Mouse (Mus musculus): Measurements from ENCODE around the gene Tas2r110. TPM values are rescaled to one million over a fixed set of nuclear protein-coding genes. Genes with fewer than 3 reads are reported as not detected.

Tas2r110 gene
- polyA plus RNA-seq (2015; fragmentation: Nextera tagmentation; extraction: Ambion mirVana): not detected in 2 replicates

GRCm38 (mm10) chr6:132867708-132868107, at the start of gene Tas2r110:
TSS of gene Tas2r110 (plus strand) at chr6:132868008.

GRCm38 (mm10) chr6:132846842-132847241, 21.0 kb upstream of the Tas2r110 start, which contains the start of gene Tas2r123:
TSS of gene Tas2r123 (plus strand) at chr6:132847142.

DNA sequence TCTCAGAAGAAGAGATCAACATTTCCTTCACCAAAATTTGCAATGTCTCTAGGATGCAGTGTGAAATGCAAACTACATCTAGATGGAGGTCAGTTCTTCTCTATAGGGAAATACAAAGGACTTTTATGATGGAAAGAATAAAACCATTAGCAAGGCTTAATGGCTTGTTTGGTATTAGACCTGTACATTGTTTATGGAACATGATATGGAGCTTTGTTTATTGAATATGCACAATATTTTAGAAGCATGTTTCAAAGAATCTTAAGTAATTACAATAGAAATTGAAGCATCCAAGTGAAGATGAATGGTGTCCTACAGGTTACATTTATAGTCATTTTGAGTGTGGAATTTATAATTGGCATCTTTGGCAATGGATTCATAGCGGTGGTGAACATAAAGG, 12.7 kb upstream of the Tas2r110 start, which contains the start of gene Tas2r116:
Gene Tas2r116, plus strand, starts transcription at position 301 of the 400 bp plus-strand sequence.

GRCm38 (mm10) chr6:132892711-132893110, 24.9 kb downstream of the Tas2r110 start, which contains the start of gene Tas2r113:
TSS of gene Tas2r113 (plus strand) at chr6:132893011.

GRCm38 (mm10) chr6:132909351-132909750, 41.5 kb downstream of the Tas2r110 start, which contains the start of gene Tas2r125:
TSS of gene Tas2r125 (plus strand) at chr6:132909651.

Other genes with a start within 250 kb of the Tas2r110 start
- not detected in 2 replicates for gene A630073D07Rik, start 216.5 kb upstream of the Tas2r110 start, polyA plus RNA-seq (2015; fragmentation: Nextera tagmentation; extraction: Ambion mirVana)
- not detected in 2 replicates for gene Tas2r120, start 211.1 kb upstream of the Tas2r110 start, polyA plus RNA-seq (2015; fragmentation: Nextera tagmentation; extraction: Ambion mirVana)
- gene Tas2r121, start 167.0 kb upstream of the Tas2r110 start, polyA plus RNA-seq (2015; fragmentation: Nextera tagmentation; extraction: Ambion mirVana): not detected in 2 replicates
- gene Tas2r122, start 156.1 kb upstream of the Tas2r110 start, polyA plus RNA-seq (2015; fragmentation: Nextera tagmentation; extraction: Ambion mirVana): not detected in 2 replicates
- gene Tas2r115, start 130.0 kb upstream of the Tas2r110 start, polyA plus RNA-seq (2015; fragmentation: Nextera tagmentation; extraction: Ambion mirVana): not detected in 2 replicates
- gene Tas2r124, start 113.3 kb upstream of the Tas2r110 start, polyA plus RNA-seq (2015; fragmentation: Nextera tagmentation; extraction: Ambion mirVana): not detected in 2 replicates
- gene Tas2r102, start 105.9 kb upstream of the Tas2r110 start, polyA plus RNA-seq (2015; fragmentation: Nextera tagmentation; extraction: Ambion mirVana): not detected in 2 replicates
- not detected in 2 replicates for gene Tas2r136, start 89.8 kb upstream of the Tas2r110 start, polyA plus RNA-seq (2015; fragmentation: Nextera tagmentation; extraction: Ambion mirVana)
- not detected in 2 replicates for gene Tas2r117, start 65.2 kb upstream of the Tas2r110 start, polyA plus RNA-seq (2015; fragmentation: Nextera tagmentation; extraction: Ambion mirVana)
- not detected in 2 replicates for gene Tas2r123, start 20.9 kb upstream of the Tas2r110 start, polyA plus RNA-seq (2015; fragmentation: Nextera tagmentation; extraction: Ambion mirVana)
- not detected in 2 replicates for gene Tas2r116, start 12.6 kb upstream of the Tas2r110 start, polyA plus RNA-seq (2015; fragmentation: Nextera tagmentation; extraction: Ambion mirVana)
- gene Tas2r113, start 25.0 kb downstream of the Tas2r110 start, polyA plus RNA-seq (2015; fragmentation: Nextera tagmentation; extraction: Ambion mirVana): not detected in 2 replicates
- gene Tas2r125, start 41.6 kb downstream of the Tas2r110 start, polyA plus RNA-seq (2015; fragmentation: Nextera tagmentation; extraction: Ambion mirVana): not detected in 2 replicates
- gene Tas2r129, start 83.1 kb downstream of the Tas2r110 start, polyA plus RNA-seq (2015; fragmentation: Nextera tagmentation; extraction: Ambion mirVana): not detected in 2 replicates
- gene Tas2r131, start 89.9 kb downstream of the Tas2r110 start, polyA plus RNA-seq (2015; fragmentation: Nextera tagmentation; extraction: Ambion mirVana): not detected in 2 replicates
- not detected in 2 replicates for gene Tas2r109, start 113.0 kb downstream of the Tas2r110 start, polyA plus RNA-seq (2015; fragmentation: Nextera tagmentation; extraction: Ambion mirVana)
- not detected in 2 replicates for gene Tas2r103, start 169.1 kb downstream of the Tas2r110 start, polyA plus RNA-seq (2015; fragmentation: Nextera tagmentation; extraction: Ambion mirVana)
- gene Tas2r140, start 187.8 kb downstream of the Tas2r110 start, polyA plus RNA-seq (2015; fragmentation: Nextera tagmentation; extraction: Ambion mirVana): not detected in 2 replicates
- gene Smim10l1, start 236.9 kb downstream of the Tas2r110 start, polyA plus RNA-seq (2015; fragmentation: Nextera tagmentation; extraction: Ambion mirVana): 32.3 and 38.9 TPM in 2 replicates

Measured in spleen, postnatal 0 days (tissue).